Mouse (Mus musculus) spleen, postnatal 4 days (tissue): ENCODE measurements at regions not wholly inside any gene's neighbourhood (a gene's known extent, or its start where the extent isn't known, plus 50 kb on each side); places are given as distances from the start of the nearest gene placed in this dataset.
A peak's percentile ranks its signal among the peaks of the same experiment; 100 is the strongest.
"Not testable (repeated sequence)": the region's sequence is repeated elsewhere in the genome, so short reads cannot be mapped to it uniquely, and the experiment has no call there.

ENCODE experiments used
- DNase-seq, 2 experiments: peaks; one replicate each; pipeline ENCODE4 v3.0.0; 2022; ENCODE audit warnings: low spot score in 2 of 2

DNA sequence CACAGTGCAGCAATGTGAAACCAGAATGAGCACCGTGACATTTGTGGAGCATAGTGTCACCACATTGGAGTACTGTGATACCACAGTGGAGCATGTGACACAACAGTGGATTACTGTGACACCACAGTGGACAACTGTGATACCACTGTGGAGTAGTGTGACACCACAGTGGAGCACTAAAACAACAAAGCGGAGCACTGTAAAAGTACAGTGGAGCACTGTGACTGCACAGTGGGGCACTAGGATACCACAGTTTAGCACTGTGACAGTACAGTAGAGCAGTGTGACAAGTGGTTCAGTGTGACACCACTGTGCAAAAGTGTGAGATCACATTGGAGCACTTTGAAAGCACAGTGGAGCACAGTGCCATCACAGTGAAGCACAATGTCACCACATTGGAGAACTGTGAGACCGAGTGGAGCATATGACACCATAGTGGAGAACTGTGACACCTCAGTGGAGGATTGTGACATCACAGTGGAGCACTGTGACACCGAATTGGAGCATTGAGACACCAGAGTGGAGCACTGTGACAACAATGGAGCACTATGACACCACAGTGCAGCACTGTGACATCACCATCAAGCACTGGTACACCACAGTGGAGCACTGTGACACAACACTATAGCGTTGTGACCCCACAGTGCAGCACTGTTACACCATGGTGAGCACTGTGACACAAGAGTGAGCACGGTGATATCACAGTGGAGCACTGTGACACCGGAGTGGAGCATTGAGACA is 86.6 kb upstream of the Vmn1r2 start:
- DNase-seq: peak; percentile 31 to 65

DNA sequence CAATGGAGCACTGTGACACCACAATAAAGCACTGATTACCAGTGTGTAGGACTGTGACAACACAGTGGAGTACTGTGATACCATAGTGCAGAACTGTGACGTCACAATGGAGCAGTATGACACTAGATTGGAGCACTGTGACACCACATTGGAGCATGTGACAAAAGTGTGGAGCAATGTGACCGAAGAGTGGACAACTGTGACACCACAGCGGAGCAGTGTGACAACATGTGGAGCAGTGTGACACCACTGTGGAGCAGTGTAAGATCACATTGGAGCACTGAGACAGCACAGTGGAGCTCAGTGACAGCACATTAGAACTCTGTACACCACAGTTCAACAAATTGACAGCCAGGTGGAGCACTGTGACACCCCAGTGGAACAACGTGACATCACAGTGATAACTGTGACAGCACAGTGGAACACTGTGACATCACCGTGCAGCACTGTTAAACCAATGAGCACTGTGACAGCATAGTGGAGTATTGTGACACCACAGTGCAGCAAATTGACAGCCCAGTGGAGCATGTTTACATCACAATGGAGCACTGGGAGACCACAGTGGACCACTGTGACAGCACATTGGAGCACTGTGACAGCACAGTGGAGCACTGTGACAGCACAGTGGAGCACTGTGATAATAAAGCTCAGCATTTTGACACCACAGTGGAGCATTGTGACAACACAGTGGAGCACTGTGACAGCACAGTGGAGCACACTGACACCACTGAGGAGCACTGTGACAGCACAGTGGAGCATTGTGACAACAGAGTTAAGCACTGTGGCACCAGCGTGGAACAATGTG is 85.8 kb upstream of the Vmn1r2 start:
- DNase-seq: peak; percentile 14 to 62

DNA sequence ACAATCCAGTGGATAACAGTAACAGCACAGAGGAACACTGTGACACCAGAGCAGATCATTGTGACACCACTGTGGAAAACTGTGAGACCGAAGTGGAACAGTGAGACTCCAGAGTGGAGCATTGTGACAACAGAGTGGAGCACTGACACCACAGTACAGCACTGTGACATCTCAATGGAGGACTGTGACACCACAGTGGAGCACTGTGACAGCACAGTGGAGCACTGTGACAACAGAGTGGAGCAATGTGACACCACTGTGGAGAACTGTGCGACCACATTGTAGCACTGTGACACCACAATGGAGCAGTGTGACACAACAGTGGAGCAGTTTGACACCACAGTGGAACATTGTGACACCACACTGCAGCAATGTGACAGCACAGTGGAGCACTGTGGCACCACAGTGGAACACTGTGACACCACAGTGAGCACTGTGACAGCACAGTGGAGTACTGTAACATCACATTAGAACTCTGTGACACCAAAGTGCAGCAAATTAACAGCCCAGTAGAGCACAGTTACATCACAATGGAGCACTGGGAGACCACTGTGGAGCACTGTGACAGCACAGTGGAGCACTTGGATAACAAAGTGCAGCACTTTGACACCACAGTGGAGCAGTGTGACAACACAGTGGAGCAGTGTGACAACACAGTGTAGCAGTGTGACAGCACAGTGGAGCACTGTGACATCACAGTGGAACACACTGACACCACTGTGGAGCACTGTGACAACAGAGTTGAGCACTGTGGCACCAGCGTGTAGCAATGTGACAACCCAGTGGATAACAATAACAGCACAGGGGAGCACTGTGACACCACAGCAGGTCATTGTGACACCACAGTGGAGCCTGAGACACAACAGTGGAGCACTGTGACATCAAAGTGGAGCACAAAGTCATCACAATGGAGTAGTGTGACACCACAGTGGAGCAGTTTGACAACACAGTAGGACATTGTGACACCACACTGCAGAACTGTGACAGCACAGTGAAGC is 84.9 kb upstream of the Vmn1r2 start:
- peak; percentile 12 to 64 for DNase-seq

DNA sequence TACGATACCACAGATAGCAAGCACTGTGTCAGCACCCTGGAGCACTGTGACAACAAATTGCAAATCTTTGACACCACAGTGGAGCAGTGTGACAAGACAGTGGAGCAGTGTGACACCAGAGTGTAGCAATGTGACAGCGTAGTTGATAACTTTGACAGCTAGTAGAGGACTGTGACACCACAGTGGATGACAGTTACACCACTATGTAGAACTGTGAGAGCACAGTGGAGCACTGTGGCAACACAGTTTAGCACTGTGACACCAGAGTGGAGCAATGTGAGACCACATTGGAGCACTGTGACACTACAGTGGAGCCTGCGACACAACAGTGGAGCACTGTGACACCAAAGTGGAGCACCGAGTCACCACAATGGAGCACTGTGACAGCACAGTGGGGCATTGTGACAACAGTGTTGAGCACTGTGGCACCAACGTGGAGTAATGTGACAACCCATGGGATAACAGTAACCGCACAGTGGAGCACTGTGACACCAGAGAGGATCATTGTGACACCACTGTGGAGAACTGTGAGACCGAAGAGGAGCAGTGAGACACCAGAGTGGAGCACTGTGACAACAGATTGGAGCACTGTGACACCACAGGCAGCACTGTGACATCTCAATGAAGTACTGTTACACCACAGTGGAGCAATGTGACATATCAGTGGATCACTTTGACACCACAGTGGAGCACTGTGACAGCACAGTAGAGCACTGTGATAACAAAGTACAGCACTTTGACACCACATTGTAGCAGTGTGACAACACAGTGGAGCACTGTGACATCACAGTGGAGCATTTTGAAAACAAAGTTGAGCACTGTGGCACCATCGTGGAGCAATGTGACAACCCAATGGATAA is 83.7 kb upstream of the Vmn1r2 start:
- peak; percentile 25 to 80 for DNase-seq

DNA sequence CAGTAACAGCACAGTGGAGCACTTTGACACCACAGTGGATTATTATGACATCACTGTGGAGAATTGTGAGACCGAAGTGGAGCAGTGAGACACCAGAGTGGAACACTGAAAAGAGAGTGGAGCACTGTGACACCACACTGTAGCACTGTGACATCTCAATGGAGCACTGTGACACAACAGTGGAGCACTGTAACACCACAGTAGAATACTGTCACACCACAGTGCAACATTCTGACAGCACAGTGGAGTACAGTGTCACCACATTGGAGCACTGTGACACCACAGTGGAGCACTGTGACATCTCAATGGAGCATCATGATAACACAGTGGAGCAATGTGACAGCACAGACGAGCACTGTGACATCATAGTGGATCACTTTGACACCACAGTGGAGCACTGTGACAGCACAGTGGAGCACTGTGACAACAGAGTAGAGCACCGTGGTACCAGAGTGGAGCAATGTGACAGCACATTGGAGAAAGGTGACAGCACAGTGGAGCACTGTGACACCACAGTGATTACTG is 83.0 kb upstream of the Vmn1r2 start:
- peak; percentile 12 to 61 for DNase-seq

DNA sequence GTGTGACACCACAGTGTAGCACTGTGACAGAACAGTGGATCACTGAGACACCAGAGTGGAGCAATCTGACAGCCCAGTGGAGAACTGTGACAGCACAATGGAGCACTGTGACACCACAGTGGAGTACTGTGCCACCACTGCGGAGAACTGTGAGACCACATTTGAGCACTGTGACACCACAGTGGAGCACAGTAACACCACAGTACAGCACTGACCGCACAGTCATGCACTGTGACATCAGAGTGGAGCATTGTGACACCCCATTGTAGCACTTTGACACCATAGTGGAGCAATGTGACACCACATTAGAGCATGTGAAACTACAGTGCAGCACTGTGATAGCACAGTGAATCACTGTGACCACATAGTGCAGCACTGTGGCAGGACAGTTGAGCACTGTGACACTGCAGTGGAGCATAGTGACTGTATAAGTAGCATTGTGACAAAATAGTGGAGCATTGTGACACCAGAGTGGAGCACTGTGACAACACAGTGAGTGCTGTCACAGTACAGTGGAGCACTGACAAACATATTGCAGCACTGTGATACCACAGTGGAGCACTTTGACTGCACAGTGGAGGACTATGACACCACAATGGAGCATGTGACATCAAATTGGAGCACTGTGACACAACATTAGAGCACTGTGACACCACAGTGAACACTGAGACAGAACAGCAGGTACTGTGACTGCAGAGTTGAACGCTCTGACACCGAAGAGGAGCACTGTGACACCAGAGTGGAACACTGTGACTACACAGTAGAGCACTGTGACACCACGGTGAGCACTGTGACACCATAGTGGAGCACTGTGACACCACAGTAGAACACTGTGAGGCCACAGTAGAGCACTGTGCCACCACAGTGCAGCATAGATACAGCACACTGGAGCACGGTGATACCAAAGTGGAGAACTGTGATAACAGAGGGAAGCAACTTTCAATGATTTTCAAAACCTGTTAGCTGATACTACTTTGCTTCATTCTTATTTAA is 81.4 kb upstream of the Vmn1r2 start:
- peak; percentile 12 to 62 for DNase-seq

DNA sequence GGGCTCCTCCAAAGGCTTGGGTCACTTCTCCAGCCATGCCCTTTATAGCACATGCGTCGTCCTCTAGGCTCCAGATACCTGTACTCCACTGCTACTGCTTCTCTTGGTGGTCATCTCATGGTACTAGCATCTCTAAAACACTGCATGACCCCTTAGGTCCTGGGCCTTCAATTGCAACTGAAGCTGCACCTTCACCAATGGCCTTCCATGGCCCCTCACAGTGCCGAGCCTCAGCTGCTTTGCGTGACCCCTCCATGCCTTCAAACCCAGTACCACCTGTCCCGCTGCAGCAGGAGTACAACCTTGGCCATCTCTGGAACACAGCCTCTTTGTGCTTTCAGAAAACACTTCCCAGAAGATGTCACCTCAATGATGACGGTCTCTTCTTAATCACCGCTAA is 79.5 kb upstream of the Vmn1r2 start:
- not testable (repeated sequence) for DNase-seq

DNA sequence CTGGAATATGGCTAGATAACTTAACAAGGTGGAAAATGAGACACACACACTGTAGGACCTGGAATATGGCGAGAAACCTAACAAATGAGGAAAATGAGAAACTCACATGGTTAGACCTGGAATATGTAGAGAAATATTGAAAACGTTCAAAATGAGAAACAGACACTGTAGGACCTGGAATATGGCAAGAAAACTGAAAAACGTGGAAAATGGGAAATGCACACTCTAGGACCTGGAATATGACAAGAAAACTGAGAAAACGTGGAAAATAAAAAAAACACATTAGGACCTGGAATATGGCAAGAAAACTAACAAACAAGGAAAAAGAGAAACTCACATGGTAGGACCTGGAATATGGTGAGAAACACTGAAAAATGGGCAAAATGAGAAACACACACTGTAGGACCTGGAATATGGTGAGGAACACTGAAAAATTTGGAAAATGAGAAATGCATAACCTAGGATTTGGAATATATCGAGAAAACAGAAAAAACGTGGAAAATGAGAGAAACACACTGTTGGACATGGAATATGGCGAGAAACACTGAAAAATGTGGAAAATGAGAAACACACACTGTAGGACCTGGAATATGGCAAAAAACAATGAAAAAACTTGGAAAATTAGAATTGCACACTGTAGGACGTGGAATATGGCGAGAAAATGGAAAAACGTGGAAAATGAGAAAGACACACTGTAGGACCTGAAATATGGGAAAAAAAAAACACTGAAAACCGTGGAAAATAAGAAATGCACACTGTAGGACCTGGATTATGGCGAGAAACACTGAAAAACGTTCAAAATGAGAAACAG is 77.3 kb upstream of the Vmn1r2 start:
- peak in 1 of 2 experiments; percentile 22 for DNase-seq

DNA sequence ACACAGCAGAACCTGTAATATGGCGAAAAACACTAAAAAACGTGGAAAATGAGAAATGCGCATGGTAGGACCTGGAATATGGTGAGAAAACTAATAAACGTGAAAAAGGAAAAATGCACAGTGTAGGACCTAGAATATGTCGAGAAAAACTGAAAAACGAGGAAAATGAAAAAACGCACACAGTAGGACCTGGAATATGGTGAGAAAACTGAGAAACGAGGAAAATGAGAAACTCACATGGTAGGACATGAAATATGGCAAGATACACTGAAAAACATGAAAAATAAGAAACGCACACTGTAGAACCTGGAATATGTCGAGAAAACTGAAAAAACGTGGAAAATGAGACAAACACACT is 76.8 kb upstream of the Vmn1r2 start:
- no peak for DNase-seq

DNA sequence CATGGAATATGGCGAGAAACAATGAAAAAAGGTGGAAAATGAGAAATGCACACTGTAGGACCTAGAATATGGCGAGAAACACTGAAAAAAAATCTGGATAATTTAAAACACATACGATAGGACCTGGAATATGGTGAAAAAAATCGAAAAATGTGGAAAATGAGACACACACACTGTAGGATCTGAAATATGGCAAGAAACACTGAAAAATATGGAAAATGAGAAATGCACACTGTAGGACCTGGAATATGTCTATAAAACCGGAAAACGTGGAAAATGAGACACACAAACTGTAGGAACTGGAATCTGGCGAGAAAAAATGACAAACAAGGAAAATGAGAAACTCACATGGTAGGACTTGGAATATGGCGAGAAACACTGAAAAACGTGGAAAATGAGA is 76.4 kb upstream of the Vmn1r2 start:
- no peak for DNase-seq
